Mouse (Mus musculus): ENCODE results near the gene Tmem50a. TPM values are rescaled to one million over a fixed set of nuclear protein-coding genes. Genes with fewer than 3 reads are reported as not detected.
A peak's percentile ranks its signal among the peaks of the same experiment; 100 is the strongest.

Tmem50a gene
- polyA plus RNA-seq, 1 experiment from 2014 or later = 83.1 TPM

GRCm38 (mm10) chr4:134869815-134870375 is 44.9 kb downstream of the Tmem50a start:
- DNase-seq (no peak), ATAC-seq (ENCODE audit: low read depth) (peak; percentile 57)
- 37% methylated on average over 7 of the region's 7 CpGs for WGBS (ENCODE audit: insufficient replicate concordance)
- Histone ChIP-seq H3K27ac (peak overlapping the region; percentile 100), H3K4me1 (replicated peaks) (peaks cover 73% of the 10 kb centered on the region), H3K9me3 (replicated peaks) (no peaks in the 10 kb centered on the region), H3K27me3 (0 out of 2 replicates have a peak, but pooled peaks cover 4% of the 10 kb centered on the region), H3K4me2 (peak overlapping the region; percentile 92), H3K9ac (peak overlapping the region; percentile 88), H3K4me3 (replicated peaks) (peak overlapping the region; percentile 84), H3K36me3 (peaks cover 67% of the 10 kb centered on the region)

GRCm38 (mm10) chr4:134869068-134869730 is 45.6 kb downstream of the Tmem50a start:
- peak overlapping the region; percentile 84 for H3K4me3 ChIP-seq (replicated peaks)
- H3K27me3 ChIP-seq = 0 out of 2 replicates have a peak, but pooled peaks cover 4% of the 10 kb centered on the region
- ATAC-seq (ENCODE audit: low read depth) = peak; percentile 86
- H3K9ac ChIP-seq = peak overlapping the region; percentile 98
- H3K4me1 ChIP-seq (replicated peaks) = peaks cover 69% of the 10 kb centered on the region
- peaks cover 60% of the 10 kb centered on the region for H3K36me3 ChIP-seq
- 4% methylated on average over 16 of the region's 16 CpGs for WGBS (ENCODE audit: insufficient replicate concordance)
- H3K9me3 ChIP-seq (replicated peaks) = no peaks in the 10 kb centered on the region
- H3K27ac ChIP-seq = peak overlapping the region; percentile 100
- peak overlapping the region; percentile 92 for H3K4me2 ChIP-seq
- peak; percentile 90 for DNase-seq

DNA sequence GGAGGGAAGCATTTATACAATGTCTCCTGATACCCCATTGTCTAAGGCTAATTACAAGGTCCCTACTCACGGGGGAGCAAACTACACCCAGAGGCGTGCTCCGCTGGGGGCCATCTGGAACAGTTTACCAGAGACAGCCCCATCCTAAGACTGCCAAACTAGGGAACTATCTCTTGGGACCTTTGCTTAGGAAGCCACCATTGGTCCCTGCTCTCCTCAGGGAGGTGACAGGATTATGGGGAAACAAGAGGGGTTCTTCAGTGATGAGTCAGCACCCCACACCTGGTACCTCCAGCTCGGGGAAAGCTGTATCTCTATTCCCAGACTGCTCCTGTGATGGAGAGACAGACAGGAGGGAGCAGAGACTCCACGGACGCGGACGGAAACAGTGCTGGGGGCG is 46.3 kb downstream of the Tmem50a start:
- Histone ChIP-seq H3K4me3 (replicated peaks) (peak overlapping the region; percentile 84), H3K27ac (peak overlapping the region; percentile 100), H3K4me2 (peak overlapping the region; percentile 92), H3K27me3 (0 out of 2 replicates have a peak, but pooled peaks cover 4% of the 10 kb centered on the region), H3K9me3 (replicated peaks) (no peaks in the 10 kb centered on the region), H3K9ac (peak overlapping the region; percentile 98), H3K4me1 (replicated peaks) (peaks cover 69% of the 10 kb centered on the region), H3K36me3 (peaks cover 53% of the 10 kb centered on the region)
- ATAC-seq (ENCODE audit: low read depth) (peak; percentile 11), DNase-seq (no peak)
- WGBS (ENCODE audit: insufficient replicate concordance) = 23% methylated on average over 9 of the region's 9 CpGs

DNA sequence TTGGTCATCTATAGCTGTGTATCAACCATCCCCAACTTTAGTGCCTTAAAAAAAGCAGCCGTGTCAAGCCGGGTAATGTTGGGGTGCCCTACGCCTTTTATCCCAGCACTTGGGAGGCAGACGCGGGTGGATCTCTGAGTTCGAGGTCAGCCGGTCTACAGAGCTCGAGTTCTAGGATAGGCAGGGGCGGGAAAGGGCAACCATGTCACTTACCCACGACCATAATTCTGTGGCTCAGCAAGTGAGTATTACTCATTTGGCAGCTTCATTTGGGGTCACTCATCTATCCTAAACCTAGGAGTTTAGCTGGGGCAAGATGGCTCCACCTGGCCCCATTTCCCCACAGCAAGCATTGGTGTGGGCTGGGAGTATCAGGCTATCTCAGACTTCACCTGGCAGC is 46.8 kb downstream of the Tmem50a start:
- H3K4me3 ChIP-seq (replicated peaks) = peak overlapping the region; percentile 84
- WGBS (ENCODE audit: insufficient replicate concordance) = 67% methylated on average over 10 of the region's 10 CpGs
- no peaks in the 10 kb centered on the region for H3K9me3 ChIP-seq (replicated peaks)
- peak overlapping the region; percentile 92 for H3K4me2 ChIP-seq
- peaks cover 69% of the 10 kb centered on the region for H3K4me1 ChIP-seq (replicated peaks)
- DNase-seq (no peak), ATAC-seq (ENCODE audit: low read depth) (no peak)
- peak overlapping the region; percentile 98 for H3K9ac ChIP-seq
- peaks cover 49% of the 10 kb centered on the region for H3K36me3 ChIP-seq
- 0 out of 2 replicates have a peak, but pooled peaks cover 4% of the 10 kb centered on the region for H3K27me3 ChIP-seq
- H3K27ac ChIP-seq = peak overlapping the region; percentile 100

- Histone ChIP-seq H3K36me3 (peaks cover 46% of the 10 kb centered on the region), H3K27ac (peak overlapping the region; percentile 100), H3K9ac (peak overlapping the region; percentile 98), H3K9me3 (replicated peaks) (no peaks in the 10 kb centered on the region), H3K27me3 (0 out of 2 replicates have a peak, but pooled peaks cover 4% of the 10 kb centered on the region), H3K4me2 (peak overlapping the region; percentile 92), H3K4me1 (replicated peaks) (peaks cover 71% of the 10 kb centered on the region), H3K4me3 (replicated peaks) (peak overlapping the region; percentile 84)
- no peak for DNase-seq
- no peak for ATAC-seq (ENCODE audit: low read depth)
- 58% methylated on average over 8 of the region's 8 CpGs for WGBS (ENCODE audit: insufficient replicate concordance)
Observed at GRCm38 (mm10) chr4:134867661-134868060, 47.2 kb downstream of the Tmem50a start.

DNA sequence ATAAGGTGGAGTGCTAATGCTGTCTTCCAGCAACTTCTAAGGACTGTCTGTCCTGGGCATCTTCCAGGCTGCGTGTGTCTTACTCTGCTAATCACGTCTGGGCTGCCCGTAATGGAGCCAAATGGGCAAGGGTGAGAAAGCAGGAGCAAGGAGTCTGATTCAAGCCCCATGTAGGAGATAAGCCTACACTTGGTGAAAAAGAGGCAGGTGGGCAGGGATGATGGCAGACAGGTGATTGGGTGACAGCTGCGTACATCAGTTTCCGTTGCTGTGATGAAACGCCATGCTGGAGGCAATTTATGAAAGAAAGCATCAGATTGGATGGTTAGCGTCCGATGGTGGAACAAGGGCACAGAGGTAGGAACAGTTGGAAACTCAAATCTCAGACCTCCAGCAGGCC is 47.6 kb downstream of the Tmem50a start:
- no peak for DNase-seq
- peak overlapping the region; percentile 98 for H3K9ac ChIP-seq
- 0 out of 2 replicates have a peak, but pooled peaks cover 4% of the 10 kb centered on the region for H3K27me3 ChIP-seq
- peaks cover 42% of the 10 kb centered on the region for H3K36me3 ChIP-seq
- H3K27ac ChIP-seq = peak overlapping the region; percentile 100
- H3K4me3 ChIP-seq (replicated peaks) = peak overlapping the region; percentile 84
- ATAC-seq (ENCODE audit: low read depth) = no peak
- peaks cover 71% of the 10 kb centered on the region for H3K4me1 ChIP-seq (replicated peaks)
- H3K4me2 ChIP-seq = peak overlapping the region; percentile 92
- no peaks in the 10 kb centered on the region for H3K9me3 ChIP-seq (replicated peaks)
- 76% methylated on average over 8 of the region's 8 CpGs for WGBS (ENCODE audit: insufficient replicate concordance)

- H3K9ac ChIP-seq = peak overlapping the region; percentile 98
- H3K36me3 ChIP-seq = peaks cover 32% of the 10 kb centered on the region
- 22% methylated on average over 5 of the region's 5 CpGs for WGBS (ENCODE audit: insufficient replicate concordance)
- 0 out of 2 replicates have a peak, but pooled peaks cover 4% of the 10 kb centered on the region for H3K27me3 ChIP-seq
- ATAC-seq (ENCODE audit: low read depth) = 0 out of 2 replicates have a peak, but pooled peaks have one; percentile 6
- no peak for DNase-seq
- H3K4me2 ChIP-seq = peak overlapping the region; percentile 92
- H3K4me1 ChIP-seq (replicated peaks) = peaks cover 71% of the 10 kb centered on the region
- H3K4me3 ChIP-seq (replicated peaks) = peak overlapping the region; percentile 84
- peak overlapping the region; percentile 100 for H3K27ac ChIP-seq
- no peaks in the 10 kb centered on the region for H3K9me3 ChIP-seq (replicated peaks)
Observed at GRCm38 (mm10) chr4:134865789-134866188, 49.0 kb downstream of the Tmem50a start.

DNA sequence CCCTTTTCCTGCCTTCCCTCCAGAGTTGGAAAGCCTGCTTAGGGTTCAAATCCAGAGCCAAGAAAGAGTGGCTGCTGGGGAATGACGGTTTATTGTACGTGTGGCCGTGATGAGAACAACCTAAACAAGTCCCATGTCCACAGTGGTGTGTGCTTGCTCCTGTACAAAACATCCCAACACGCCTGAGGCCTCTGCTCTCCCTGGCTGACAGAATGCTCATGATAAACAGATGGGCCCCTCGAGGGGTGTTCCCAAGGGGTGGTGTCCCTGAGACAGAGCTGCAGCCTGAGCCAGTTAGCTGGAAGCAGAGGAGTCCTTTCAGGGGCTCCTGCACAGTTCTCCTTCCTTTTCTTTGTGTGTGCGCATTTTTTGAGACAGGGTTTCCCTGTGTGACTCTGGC is 49.5 kb downstream of the Tmem50a start:
- peak overlapping the region; percentile 84 for H3K4me3 ChIP-seq (replicated peaks)
- H3K4me1 ChIP-seq (replicated peaks) = peaks cover 70% of the 10 kb centered on the region
- H3K9ac ChIP-seq = peak overlapping the region; percentile 98
- peak overlapping the region; percentile 92 for H3K4me2 ChIP-seq
- peaks cover 28% of the 10 kb centered on the region for H3K36me3 ChIP-seq
- WGBS (ENCODE audit: insufficient replicate concordance) = 14% methylated on average over 6 of the region's 6 CpGs
- 0 out of 2 replicates have a peak, but pooled peaks cover 4% of the 10 kb centered on the region for H3K27me3 ChIP-seq
- no peaks in the 10 kb centered on the region for H3K9me3 ChIP-seq (replicated peaks)
- peak overlapping the region; percentile 100 for H3K27ac ChIP-seq
- peak; percentile 88 for DNase-seq
- ATAC-seq (ENCODE audit: low read depth) = peak; percentile 79

DNA sequence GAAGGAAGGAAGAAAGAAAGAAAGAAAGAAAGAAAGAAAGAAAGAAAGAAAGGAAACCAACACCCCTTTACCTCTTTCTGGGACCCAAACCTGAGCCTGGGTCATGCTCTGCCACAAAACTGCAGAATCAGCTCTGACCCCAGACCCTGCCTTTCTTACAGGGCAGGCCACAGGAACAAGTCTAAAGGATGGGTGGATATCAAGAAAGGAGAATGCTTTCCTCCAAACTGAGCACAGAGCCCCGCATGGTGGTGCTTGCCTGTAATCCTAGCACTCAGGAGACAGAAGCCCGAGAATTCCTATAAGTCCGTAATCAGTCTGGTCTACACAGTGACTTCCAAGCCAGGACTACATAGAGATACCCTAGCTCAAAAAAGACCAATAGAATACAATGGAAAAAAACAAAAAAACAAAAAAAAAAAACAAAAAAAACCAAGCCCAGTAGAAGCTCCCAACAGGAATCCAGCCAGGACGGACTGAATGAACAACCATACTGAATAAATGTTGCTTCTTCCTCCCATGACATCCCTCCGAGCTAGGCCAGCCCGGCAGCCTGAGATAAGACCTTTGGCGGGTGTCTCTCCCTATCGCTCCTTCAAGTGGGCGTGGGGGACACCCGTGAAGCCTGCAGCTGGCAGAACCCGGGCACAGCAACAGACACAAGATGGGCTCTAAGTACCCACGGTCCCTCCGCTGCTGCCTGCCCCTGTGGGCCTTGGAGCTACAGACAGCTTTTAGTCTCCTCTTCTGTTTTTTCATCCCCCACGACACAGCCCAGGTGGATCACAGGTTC is 50.7 kb downstream of the Tmem50a start, which contains the start of gene Rhd:
Rhd (plus strand) TSS at position 600 of the 793 bp plus-strand sequence.
- peak; percentile 84 for DNase-seq
- ATAC-seq (ENCODE audit: low read depth) = peak; percentile 76
- H3K36me3 ChIP-seq = peaks cover 22% of the 10 kb centered on the region
- H3K4me3 ChIP-seq (replicated peaks) = peak within 1 kb of the TSS; percentile 84
- H3K4me2 ChIP-seq = peak within 1 kb of the TSS; percentile 92
- no peaks in the 10 kb centered on the region for H3K9me3 ChIP-seq (replicated peaks)
- H3K27ac ChIP-seq = peak within 1 kb of the TSS; percentile 100
- H3K27me3 ChIP-seq = no peaks in the 10 kb centered on the region
- WGBS (ENCODE audit: insufficient replicate concordance) = 20% methylated on average over 14 of the region's 14 CpGs
- peaks cover 59% of the 10 kb centered on the region for H3K4me1 ChIP-seq (replicated peaks)
- H3K9ac ChIP-seq = peak within 1 kb of the TSS; percentile 98

DNA sequence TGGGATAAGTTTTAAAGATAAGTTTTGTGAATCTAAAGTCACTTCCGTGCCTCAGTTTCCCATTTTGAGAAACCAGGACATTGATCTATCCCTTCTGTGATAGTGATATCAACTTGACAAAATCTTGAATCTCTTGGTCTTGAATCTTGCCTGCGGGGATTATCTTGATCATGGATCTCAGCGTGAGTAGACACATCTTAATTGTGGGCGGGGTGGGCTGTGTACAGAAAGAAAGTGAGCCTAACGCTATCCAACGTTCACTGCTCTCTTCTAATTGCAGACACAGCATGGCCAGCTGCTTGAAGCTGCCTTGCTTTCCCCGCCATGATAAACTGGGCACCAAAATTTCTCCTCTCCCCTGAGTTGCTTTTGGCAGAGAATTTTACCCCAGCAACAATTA is 51.8 kb downstream of the Tmem50a start:
- Histone ChIP-seq H3K36me3 (peaks cover 17% of the 10 kb centered on the region), H3K4me1 (replicated peaks) (peaks cover 48% of the 10 kb centered on the region), H3K9ac (peak overlapping the region; percentile 98), H3K27ac (peak overlapping the region; percentile 100), H3K4me3 (replicated peaks) (peak overlapping the region; percentile 84), H3K27me3 (no peaks in the 10 kb centered on the region), H3K4me2 (peak overlapping the region; percentile 92), H3K9me3 (replicated peaks) (no peaks in the 10 kb centered on the region)
- no peak for ATAC-seq (ENCODE audit: low read depth)
- DNase-seq = no peak
- 36% methylated on average over 7 of the region's 7 CpGs for WGBS (ENCODE audit: insufficient replicate concordance)

- 68% methylated on average over 6 of the region's 6 CpGs for WGBS (ENCODE audit: insufficient replicate concordance)
- Histone ChIP-seq H3K4me2 (no peak overlapping the region), H3K9me3 (replicated peaks) (no peaks in the 10 kb centered on the region), H3K27ac (peak overlapping the region; percentile 100), H3K4me3 (replicated peaks) (no peak overlapping the region), H3K9ac (peak overlapping the region; percentile 27; the same call in 1 of the 2 replicates), H3K36me3 (peaks cover 7% of the 10 kb centered on the region), H3K4me1 (replicated peaks) (peaks cover 40% of the 10 kb centered on the region), H3K27me3 (no peaks in the 10 kb centered on the region)
- ATAC-seq (ENCODE audit: low read depth) (no peak), DNase-seq (no peak)
Observed at GRCm38 (mm10) chr4:134861884-134862283, 52.9 kb downstream of the Tmem50a start.

Data from liver, embryonic 13.5 days (tissue).